Mouse (Mus musculus) liver, adult 2 months (tissue): Measurements from ENCODE around the gene Cacng1. TPM values are rescaled to one million over a fixed set of nuclear protein-coding genes. Genes with fewer than 3 reads are reported as not detected.

Experiments used
- DNase-seq: peaks from one replicate; pipeline ENCODE4 v3.0.0-alpha.2; 2011; ENCODE audit warnings: low read depth, low spot score; ENCODE audit errors: extremely low read depth
- H3K27ac ChIP-seq: fragments of 200-500 bp; replicated peaks from 2 replicates; pipeline ENCODE4 v1.5.1; 2012; ENCODE audit warnings: low read depth, mild to moderate bottlenecking, control low read depth, inconsistent platforms, low read length; ENCODE audit not compliant: insufficient read depth
- H3K27me3 ChIP-seq: fragments of 200-500 bp; 2 replicates; pipeline ENCODE4 v1.6.1; 2012; ENCODE audit warnings: mild to moderate bottlenecking, moderate library complexity, low read length, inconsistent platforms; ENCODE audit not compliant: control insufficient read depth, insufficient read depth
- H3K36me3 ChIP-seq: fragments of 200-500 bp; 2 replicates; pipeline ENCODE4 v1.6.1; 2012; ENCODE audit warnings: low read length, inconsistent platforms; ENCODE audit not compliant: control insufficient read depth, insufficient read depth
- H3K4me1 ChIP-seq: fragments of 200-500 bp; 2 replicates; pipeline ENCODE4 v1.6.1; 2011; ENCODE audit warnings: low read length; ENCODE audit not compliant: control insufficient read depth, insufficient read depth
- H3K4me3 ChIP-seq: fragments of 200-500 bp; 2 replicates; pipeline ENCODE4 v1.5.1; 2011; ENCODE audit warnings: low read depth, mild to moderate bottlenecking, control low read depth, low read length, moderate library complexity; ENCODE audit not compliant: insufficient read depth
- H3K79me2 ChIP-seq: fragments of 200-500 bp; 2 replicates; pipeline ENCODE4 v1.6.1; 2012; ENCODE audit warnings: inconsistent platforms, mild to moderate bottlenecking, low read length, moderate library complexity; ENCODE audit not compliant: control insufficient read depth, insufficient read depth
- H3K9ac ChIP-seq: fragments of 200-500 bp; 2 replicates; pipeline ENCODE4 v1.6.1; 2012; ENCODE audit warnings: low read depth, mild to moderate bottlenecking, control low read depth, inconsistent platforms, low read length
- CTCF ChIP-seq: fragments of 200-500 bp; IDR thresholded peaks from 2 replicates; pipeline ENCODE4 v1.5.1; 2011; ENCODE audit warnings: low read depth, low read length, control low read depth
- POLR2A ChIP-seq: fragments of 200-500 bp; IDR thresholded peaks from 2 replicates; pipeline ENCODE4 v1.6.1; 2011; ENCODE audit warnings: low read length, control low read depth; ENCODE audit not compliant: insufficient read depth; ENCODE audit errors: extremely low read depth
- WGBS: fragments of 180-500 bp; shearing (Covaris S2); methylation state at CpG from one replicate; pipeline ENCODE4 v1.1.7; 2018; 5-methylcytosine and 5-hydroxymethylcytosine counted together
- polyA plus RNA-seq: library from polyadenylated mRNA; depleted of rRNA; stranded (reverse); fragments of >200 nt; gene quantifications from 2 replicates; pipeline ENCODE4 v1.2.3, GENCODE M21; 2012
- total RNA-seq: library from RNA; depleted of rRNA; stranded (reverse); fragments of >200 nt; gene quantifications from 2 replicates; pipeline ENCODE4 v1.2.3, GENCODE M21; 2014

Gene Cacng1
- total and polyA plus RNA-seq, 2 experiments, result 0.09 TPM; not detected in 1

DNA sequence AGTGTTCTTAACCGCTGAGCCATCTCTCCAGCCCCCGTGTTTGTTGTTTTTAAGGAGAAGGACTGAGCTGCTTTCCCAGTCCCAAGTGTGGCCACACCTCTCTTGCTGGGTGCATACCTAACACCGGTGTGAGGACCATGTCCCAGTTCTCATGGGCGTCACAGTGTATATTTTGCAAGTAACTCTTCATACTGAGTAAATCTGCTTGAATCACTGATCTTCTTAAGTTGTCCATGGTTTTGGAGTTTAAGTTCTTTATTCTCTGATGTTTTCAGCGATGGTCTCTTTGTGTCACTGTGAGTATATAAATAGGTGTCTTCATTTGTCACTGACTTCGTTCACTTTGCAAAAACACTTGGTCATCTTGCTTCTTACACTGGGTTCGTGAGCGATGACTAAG lies 41.7 kb downstream of the Cacng1 start:
- Histone ChIP-seq H3K36me3 (peaks cover 41% of the 10 kb centered on the region), H3K4me1 (no peaks in the 10 kb centered on the region), H3K9ac (no peak overlapping the region), H3K79me2 (no peaks in the 10 kb centered on the region), H3K27me3 (no peaks in the 10 kb centered on the region), H3K4me3 (no peak overlapping the region), H3K27ac (no peak overlapping the region)
- no peak for DNase-seq
- TF ChIP-seq CTCF, result no peak
- TF ChIP-seq POLR2A, result no peak
- 95% methylated on average over 8 of the region's 8 CpGs for WGBS

DNA sequence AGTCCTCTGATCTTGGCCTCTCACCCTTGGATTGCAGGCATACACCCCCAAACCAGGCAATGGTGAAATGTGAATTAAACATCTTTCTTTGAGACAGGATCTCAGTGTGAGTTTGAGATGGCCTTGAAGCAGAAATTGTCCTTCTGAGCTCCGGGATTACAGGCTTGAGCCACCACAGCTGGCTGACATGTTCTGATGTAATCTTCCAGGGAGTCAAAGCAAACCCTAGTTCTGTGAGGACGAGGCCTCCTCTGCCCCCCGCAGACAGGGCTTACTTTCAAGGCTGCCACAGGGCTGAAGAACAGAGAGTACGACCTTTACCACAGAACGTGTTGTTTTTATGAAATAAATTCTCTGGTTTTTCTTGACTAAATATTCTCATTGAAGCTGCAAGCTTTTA lies 42.3 kb downstream of the Cacng1 start:
- Histone ChIP-seq H3K9ac (no peak overlapping the region), H3K27me3 (no peaks in the 10 kb centered on the region), H3K4me3 (no peak overlapping the region), H3K4me1 (no peaks in the 10 kb centered on the region), H3K79me2 (no peaks in the 10 kb centered on the region), H3K36me3 (peaks cover 43% of the 10 kb centered on the region), H3K27ac (no peak overlapping the region)
- 90% methylated on average over 5 of the region's 5 CpGs for WGBS
- TF ChIP-seq POLR2A, result no peak
- no peak for TF ChIP-seq CTCF
- DNase-seq, result no peak

- Histone ChIP-seq H3K27ac (no peak overlapping the region), H3K4me3 (no peak overlapping the region), H3K27me3 (no peaks in the 10 kb centered on the region), H3K9ac (no peak overlapping the region), H3K36me3 (peaks cover 64% of the 10 kb centered on the region), H3K79me2 (no peaks in the 10 kb centered on the region), H3K4me1 (no peaks in the 10 kb centered on the region)
- TF ChIP-seq CTCF, result no peak
- DNase-seq, result no peak
- WGBS, result 94% methylated on average over 4 of the region's 4 CpGs
Measured at GRCm38 (mm10) chr11:107668977-107669376, 47.3 kb downstream of the Cacng1 start.

GRCm38 (mm10) chr11:107668223-107668622 lies 48.1 kb downstream of the Cacng1 start:
- Histone ChIP-seq H3K4me3 (no peak overlapping the region), H3K36me3 (peaks cover 59% of the 10 kb centered on the region), H3K79me2 (no peaks in the 10 kb centered on the region), H3K27me3 (no peaks in the 10 kb centered on the region), H3K9ac (no peak overlapping the region), H3K4me1 (no peaks in the 10 kb centered on the region), H3K27ac (no peak overlapping the region)
- 97% methylated on average over 6 of the region's 6 CpGs for WGBS
- TF ChIP-seq CTCF (no peak), POLR2A (no peak)
- no peak for DNase-seq

GRCm38 (mm10) chr11:107667542-107667941 lies 48.8 kb downstream of the Cacng1 start:
- 96% methylated on average over 2 of the region's 2 CpGs for WGBS
- peaks cover 61% of the 10 kb centered on the region for H3K36me3 ChIP-seq

DNA sequence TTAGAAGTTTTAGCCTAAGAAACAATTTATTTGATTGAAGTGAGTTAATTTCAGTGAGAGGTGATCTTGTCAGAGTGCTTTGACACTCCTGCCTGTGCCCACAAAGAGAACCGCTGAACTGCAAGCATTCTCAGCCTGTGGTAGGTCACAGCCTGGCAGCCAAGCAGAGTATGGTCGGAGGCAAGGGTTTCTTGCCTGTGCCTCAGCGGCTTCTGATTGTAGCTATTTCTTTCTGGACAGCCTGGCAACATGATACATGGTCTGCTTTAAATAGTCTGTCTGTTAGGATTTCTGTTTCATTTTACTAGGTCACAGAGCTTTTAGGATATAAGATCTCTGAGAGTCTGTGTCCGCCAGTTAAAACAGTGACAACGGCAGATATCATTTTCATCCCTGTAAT lies 53.7 kb downstream of the Cacng1 start:
- DNase-seq, result no peak
- Histone ChIP-seq H3K4me3 (no peak overlapping the region), H3K79me2 (no peaks in the 10 kb centered on the region), H3K9ac (no peak overlapping the region), H3K4me1 (no peaks in the 10 kb centered on the region), H3K36me3 (peaks cover 56% of the 10 kb centered on the region), H3K27me3 (no peaks in the 10 kb centered on the region), H3K27ac (no peak overlapping the region)
- 97% methylated on average over 5 of the region's 5 CpGs for WGBS
- TF ChIP-seq CTCF (no peak), POLR2A (no peak)

More at GRCm38 (mm10) chr11:107667542-107667941, 48.8 kb downstream of the Cacng1 start:
- no peak overlapping the region for H3K27ac ChIP-seq
- H3K27me3 ChIP-seq, result no peaks in the 10 kb centered on the region
- TF ChIP-seq CTCF (no peak), POLR2A (no peak)
- no peak for DNase-seq
- no peaks in the 10 kb centered on the region for H3K4me1 ChIP-seq
- H3K9ac ChIP-seq, result no peak overlapping the region
- no peak overlapping the region for H3K4me3 ChIP-seq
- H3K79me2 ChIP-seq, result no peaks in the 10 kb centered on the region
